Mouse (Mus musculus): ENCODE measurements at regions not wholly inside any gene's neighbourhood (a gene's known extent, or its start where the extent isn't known, plus 50 kb on each side); places are given as distances from the start of the nearest gene placed in this dataset.

GRCm38 (mm10) chr10:120650336-120650735 lies 174.1 kb upstream of the Hmga2 start:
- no peak for DNase-seq (ENCODE audit: low read depth, low spot score)
- no peaks in the 10 kb centered on the region for H3K36me3 ChIP-seq (ENCODE audit: control insufficient read depth, insufficient read depth, low read length, poor library complexity, severe bottlenecking)
- H3K27me3 ChIP-seq (ENCODE audit: control insufficient read depth, insufficient read depth, low read length, poor library complexity, severe bottlenecking): no peaks in the 10 kb centered on the region

- Histone ChIP-seq H3K36me3 (ENCODE audit: control insufficient read depth, insufficient read depth, low read length, poor library complexity, severe bottlenecking) (no peaks in the 10 kb centered on the region), H3K27me3 (ENCODE audit: control insufficient read depth, insufficient read depth, low read length, poor library complexity, severe bottlenecking) (no peaks in the 10 kb centered on the region)
- no peak for DNase-seq (ENCODE audit: low read depth, low spot score)
Observed at GRCm38 (mm10) chr10:120648741-120649140, 172.5 kb upstream of the Hmga2 start.

- H3K36me3 ChIP-seq (ENCODE audit: control insufficient read depth, insufficient read depth, low read length, poor library complexity, severe bottlenecking): no peaks in the 10 kb centered on the region
- H3K27me3 ChIP-seq (ENCODE audit: control insufficient read depth, insufficient read depth, low read length, poor library complexity, severe bottlenecking): no peaks in the 10 kb centered on the region; the same call in 1 of the 2 replicates
- DNase-seq (ENCODE audit: low read depth, low spot score): no peak
Observed at GRCm38 (mm10) chr10:120648031-120648430, 171.8 kb upstream of the Hmga2 start.

- DNase-seq (ENCODE audit: low read depth, low spot score): no peak
- Histone ChIP-seq H3K36me3 (ENCODE audit: control insufficient read depth, insufficient read depth, low read length, poor library complexity, severe bottlenecking) (no peaks in the 10 kb centered on the region), H3K27me3 (ENCODE audit: control insufficient read depth, insufficient read depth, low read length, poor library complexity, severe bottlenecking) (no peaks in the 10 kb centered on the region; the same call in 1 of the 2 replicates)
Observed at GRCm38 (mm10) chr10:120647323-120647722, 171.1 kb upstream of the Hmga2 start.

- H3K36me3 ChIP-seq (ENCODE audit: control insufficient read depth, insufficient read depth, low read length, poor library complexity, severe bottlenecking): no peaks in the 10 kb centered on the region
- no peaks in the 10 kb centered on the region; the same call in 1 of the 2 replicates for H3K27me3 ChIP-seq (ENCODE audit: control insufficient read depth, insufficient read depth, low read length, poor library complexity, severe bottlenecking)
- no peak for DNase-seq (ENCODE audit: low read depth, low spot score)
Observed at GRCm38 (mm10) chr10:120646862-120647311, 170.6 kb upstream of the Hmga2 start.

GRCm38 (mm10) chr10:120640847-120641246 lies 164.6 kb upstream of the Hmga2 start:
- H3K27me3 ChIP-seq (ENCODE audit: control insufficient read depth, insufficient read depth, low read length, poor library complexity, severe bottlenecking): no peaks in the 10 kb centered on the region; the same call in 1 of the 2 replicates
- DNase-seq (ENCODE audit: low read depth, low spot score): no peak
- H3K36me3 ChIP-seq (ENCODE audit: control insufficient read depth, insufficient read depth, low read length, poor library complexity, severe bottlenecking): no peaks in the 10 kb centered on the region

- H3K36me3 ChIP-seq (ENCODE audit: control insufficient read depth, insufficient read depth, low read length, poor library complexity, severe bottlenecking): no peaks in the 10 kb centered on the region
- no peaks in the 10 kb centered on the region; the same call in 1 of the 2 replicates for H3K27me3 ChIP-seq (ENCODE audit: control insufficient read depth, insufficient read depth, low read length, poor library complexity, severe bottlenecking)
- DNase-seq (ENCODE audit: low read depth, low spot score): no peak
Observed at GRCm38 (mm10) chr10:120638316-120638715, 162.0 kb upstream of the Hmga2 start.

GRCm38 (mm10) chr10:120635818-120636543 lies 159.7 kb upstream of the Hmga2 start:
- Histone ChIP-seq H3K36me3 (ENCODE audit: control insufficient read depth, insufficient read depth, low read length, poor library complexity, severe bottlenecking) (no peaks in the 10 kb centered on the region), H3K27me3 (ENCODE audit: control insufficient read depth, insufficient read depth, low read length, poor library complexity, severe bottlenecking) (no peaks in the 10 kb centered on the region)
- no peak for DNase-seq (ENCODE audit: low read depth, low spot score)

- Histone ChIP-seq H3K27me3 (ENCODE audit: control insufficient read depth, insufficient read depth, low read length, poor library complexity, severe bottlenecking) (no peaks in the 10 kb centered on the region), H3K36me3 (ENCODE audit: control insufficient read depth, insufficient read depth, low read length, poor library complexity, severe bottlenecking) (no peaks in the 10 kb centered on the region)
- no peak for DNase-seq (ENCODE audit: low read depth, low spot score)
Observed at GRCm38 (mm10) chr10:120635194-120635593, 158.9 kb upstream of the Hmga2 start.

- Histone ChIP-seq H3K27me3 (ENCODE audit: control insufficient read depth, insufficient read depth, low read length, poor library complexity, severe bottlenecking) (no peaks in the 10 kb centered on the region), H3K36me3 (ENCODE audit: control insufficient read depth, insufficient read depth, low read length, poor library complexity, severe bottlenecking) (no peaks in the 10 kb centered on the region)
- DNase-seq (ENCODE audit: low read depth, low spot score): no peak
Observed at GRCm38 (mm10) chr10:120632071-120632470, 155.8 kb upstream of the Hmga2 start.

GRCm38 (mm10) chr10:120628066-120628465 lies 151.8 kb upstream of the Hmga2 start:
- Histone ChIP-seq H3K27me3 (ENCODE audit: control insufficient read depth, insufficient read depth, low read length, poor library complexity, severe bottlenecking) (no peaks in the 10 kb centered on the region), H3K36me3 (ENCODE audit: control insufficient read depth, insufficient read depth, low read length, poor library complexity, severe bottlenecking) (no peaks in the 10 kb centered on the region)
- no peak for DNase-seq (ENCODE audit: low read depth, low spot score)

GRCm38 (mm10) chr10:120625474-120625873 lies 149.2 kb upstream of the Hmga2 start:
- H3K27me3 ChIP-seq (ENCODE audit: control insufficient read depth, insufficient read depth, low read length, poor library complexity, severe bottlenecking): no peaks in the 10 kb centered on the region
- DNase-seq (ENCODE audit: low read depth, low spot score): no peak
- no peaks in the 10 kb centered on the region for H3K36me3 ChIP-seq (ENCODE audit: control insufficient read depth, insufficient read depth, low read length, poor library complexity, severe bottlenecking)

- no peak for DNase-seq (ENCODE audit: low read depth, low spot score)
- H3K27me3 ChIP-seq (ENCODE audit: control insufficient read depth, insufficient read depth, low read length, poor library complexity, severe bottlenecking): no peaks in the 10 kb centered on the region
- H3K36me3 ChIP-seq (ENCODE audit: control insufficient read depth, insufficient read depth, low read length, poor library complexity, severe bottlenecking): no peaks in the 10 kb centered on the region
Observed at GRCm38 (mm10) chr10:120624203-120624942, 148.1 kb upstream of the Hmga2 start.

- Histone ChIP-seq H3K36me3 (ENCODE audit: control insufficient read depth, insufficient read depth, low read length, poor library complexity, severe bottlenecking) (no peaks in the 10 kb centered on the region), H3K27me3 (ENCODE audit: control insufficient read depth, insufficient read depth, low read length, poor library complexity, severe bottlenecking) (no peaks in the 10 kb centered on the region)
- DNase-seq (ENCODE audit: low read depth, low spot score): peak; percentile 2
Observed at GRCm38 (mm10) chr10:120616406-120617015, 140.2 kb upstream of the Hmga2 start.

GRCm38 (mm10) chr10:120612351-120612750 lies 136.1 kb upstream of the Hmga2 start:
- no peaks in the 10 kb centered on the region for H3K36me3 ChIP-seq (ENCODE audit: control insufficient read depth, insufficient read depth, low read length, poor library complexity, severe bottlenecking)
- no peaks in the 10 kb centered on the region for H3K27me3 ChIP-seq (ENCODE audit: control insufficient read depth, insufficient read depth, low read length, poor library complexity, severe bottlenecking)
- no peak for DNase-seq (ENCODE audit: low read depth, low spot score)
